8 mouse cellular contexts compared by ENCODE assay signal in genomic region chr4:140837879-140838278, GRCm38 (mm10). TPM values are rescaled to one million over a fixed set of nuclear protein-coding genes. Genes with fewer than 3 reads are reported as not detected.
DNase-seq lines count a peak whose midpoint lies in the region; ATAC-seq lines count a peak whose summit lies in the region.

No protein-coding gene starts in this region.

- peak; percentile 16 to 46 for DNase-seq in cerebellum, postnatal 14 days
- DNase-seq in cerebellum, adult 9-10 months: no peak
- peak; percentile 25 for DNase-seq in thymus, postnatal 14 days
- no peak for DNase-seq in thymus, postnatal 36 days
- peak; percentile 30 for DNase-seq in heart, postnatal 4 days
- peak; percentile 58 for DNase-seq in splenic B cell, adult 2 months (ENCODE audit: low read depth, low spot score)
- no peak for DNase-seq in natural killer cell, adult 2 months (ENCODE audit: low spot score in 2 of 2)

- no peaks in the 10 kb centered on the region for H3K27me3 ChIP-seq in splenic B cell, adult 2 months (ENCODE audit: control insufficient read depth, insufficient read depth, low read length, poor library complexity, severe bottlenecking)

- ATAC-seq in frontal cortex, adult (ENCODE audit: low TSS enrichment): no peak

- no peaks in the 10 kb centered on the region for H3K36me3 ChIP-seq in splenic B cell, adult 2 months (ENCODE audit: control insufficient read depth, insufficient read depth, low read length, poor library complexity, severe bottlenecking)

RNA-seq across cellular contexts. Expression of gene Padi1, which starts 7.7 kb away (rescaled TPM):
- not detected for total RNA-seq in heart, postnatal 4 days (2021)

RNA-seq across cellular contexts. Expression of gene Padi3, which starts 27.4 kb away (rescaled TPM):
- total RNA-seq in heart, postnatal 4 days (2021): under 1 TPM; 0.19 to 0.38 TPM

Comparison
In these comparisons a context has a peak if more than half of its experiments do, and no peak if none do; other contexts are left out.
1. DNase-seq: peak in cerebellum, postnatal 14 days (2 of 2), thymus, postnatal 14 days (single experiment), heart, postnatal 4 days (single experiment) and splenic B cell, adult 2 months (single experiment); none in cerebellum, adult 9-10 months (single experiment), thymus, postnatal 36 days (0 of 2) and natural killer cell, adult 2 months (0 of 2).